Mouse (Mus musculus): ENCODE measurements at regions not wholly inside any gene's neighbourhood (a gene's known extent, or its start where the extent isn't known, plus 50 kb on each side); places are given as distances from the start of the nearest gene placed in this dataset.

- TF ChIP-seq ZNF384 (IDR thresholded peaks at IDR 0.05; ENCODE audit: low read depth, low read length): no peak
- no peak for TF ChIP-seq ZC3H11A (IDR thresholded peaks at IDR 0.05; ENCODE audit: borderline replicate concordance, low read depth, low read length)
Observed at GRCm38 (mm10) chr1:61288946-61289345, 311.2 kb downstream of the Icos start.

Data from ES-E14 (cell line).